Mouse (Mus musculus): Measurements from ENCODE around the gene Pde8b. TPM values are rescaled to one million over a fixed set of nuclear protein-coding genes. Genes with fewer than 3 reads are reported as not detected.

Gene Pde8b
- polyA plus RNA-seq, 1 experiment from 2014 or later, result 2.5 TPM

DNA sequence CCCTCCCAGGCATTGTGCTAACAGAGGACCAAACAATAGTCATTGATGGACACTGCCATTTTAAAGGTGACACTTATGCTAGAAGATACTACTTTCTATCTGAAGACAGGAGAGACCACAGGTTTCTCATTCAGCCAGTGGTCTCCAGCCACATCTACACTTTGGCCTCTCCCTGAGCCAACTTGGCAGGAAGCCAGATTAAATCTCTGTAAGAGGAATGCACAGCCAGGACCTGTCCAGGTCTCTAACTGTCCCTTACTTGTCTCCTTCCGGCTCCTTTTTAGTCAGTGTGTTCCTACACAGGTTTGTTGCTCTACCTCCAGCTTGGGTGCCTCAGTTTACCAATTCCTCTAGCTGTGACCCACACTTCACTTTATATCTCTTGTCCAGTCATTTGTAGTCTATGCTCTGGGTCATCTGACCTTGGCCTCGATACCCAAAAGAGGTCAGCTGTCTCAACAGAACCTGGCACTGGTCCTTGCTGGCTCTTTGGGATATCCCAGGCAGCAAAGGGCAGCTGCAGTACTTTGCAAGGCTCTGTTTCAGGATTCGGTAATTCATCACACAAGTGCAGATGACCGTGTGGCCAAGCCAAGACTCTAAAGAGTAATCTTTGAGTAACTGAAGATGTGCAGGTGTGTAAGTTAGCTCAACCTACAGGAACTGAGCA is 124.5 kb downstream of the Pde8b start:
- TF ChIP-seq EP300 (optimal IDR thresholded peaks at IDR 0.05) (no peak), CTCF (IDR thresholded peaks at IDR 0.05; ENCODE audit: low read depth) (no peak)
- 88% methylated on average over 4 of the region's 4 CpGs for WGBS
- no peaks in the 10 kb centered on the region for H3K4me1 ChIP-seq (replicated peaks; ENCODE audit: control insufficient read depth, insufficient read depth)

DNA sequence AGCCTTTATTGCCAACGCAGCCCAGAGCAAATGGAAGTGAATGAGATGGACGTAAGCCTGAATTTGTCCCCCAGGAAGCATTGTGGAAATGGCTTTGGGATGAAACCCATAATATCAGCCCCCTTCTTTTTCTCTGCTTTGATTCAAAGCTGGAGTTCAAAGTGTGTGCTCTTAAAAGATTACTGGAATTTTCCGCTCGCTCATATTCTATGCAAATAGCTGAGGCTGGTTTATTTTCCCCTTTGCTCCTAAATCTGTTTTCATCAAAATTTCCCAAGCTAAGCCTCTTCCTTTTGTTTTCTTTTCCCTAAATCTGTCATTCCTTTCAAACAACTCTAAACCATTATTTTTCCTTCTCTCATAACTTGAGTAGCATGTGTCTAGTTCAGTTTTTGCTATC is 129.6 kb downstream of the Pde8b start:
- no peak overlapping the region for H3K9ac ChIP-seq (ENCODE audit: low read length)
- no peak overlapping the region for H3K4me2 ChIP-seq (replicated peaks; ENCODE audit: low read depth)
- no peaks in the 10 kb centered on the region for H3K36me3 ChIP-seq (ENCODE audit: control insufficient read depth, insufficient read depth, low read length)
- no peaks in the 10 kb centered on the region for H3K27me3 ChIP-seq (ENCODE audit: control insufficient read depth, insufficient read depth, low read length)
- TF ChIP-seq EP300 (optimal IDR thresholded peaks at IDR 0.05) (no peak), CTCF (IDR thresholded peaks at IDR 0.05; ENCODE audit: low read depth) (no peak)
- no peak overlapping the region for H3K27ac ChIP-seq (replicated peaks)
- no peaks in the 10 kb centered on the region for H3K4me1 ChIP-seq (replicated peaks; ENCODE audit: control insufficient read depth, insufficient read depth)
- no peak overlapping the region for H3K4me3 ChIP-seq (ENCODE audit: low read depth, low read length)
- WGBS, result 74% methylated on average over 4 of the region's 4 CpGs
- no peak for ATAC-seq (ENCODE audit: low FRiP score, low TSS enrichment)
- no peak for DNase-seq (ENCODE audit: low spot score)
- no peaks in the 10 kb centered on the region for H3K9me3 ChIP-seq (ENCODE audit: control insufficient read depth, low read length)

More for the DNA sequence above, 124.5 kb downstream of the Pde8b start:
- H3K27ac ChIP-seq (replicated peaks), result no peak overlapping the region
- no peaks in the 10 kb centered on the region for H3K27me3 ChIP-seq (ENCODE audit: control insufficient read depth, insufficient read depth, low read length)
- DNase-seq (ENCODE audit: low spot score) (no peak), ATAC-seq (ENCODE audit: low FRiP score, low TSS enrichment) (no peak)
- no peak overlapping the region for H3K4me2 ChIP-seq (replicated peaks; ENCODE audit: low read depth)
- no peaks in the 10 kb centered on the region for H3K36me3 ChIP-seq (ENCODE audit: control insufficient read depth, insufficient read depth, low read length)
- H3K9me3 ChIP-seq (ENCODE audit: control insufficient read depth, low read length), result no peaks in the 10 kb centered on the region
- H3K9ac ChIP-seq (ENCODE audit: low read length), result no peak overlapping the region
- H3K4me3 ChIP-seq (ENCODE audit: low read depth, low read length), result no peak overlapping the region

DNA sequence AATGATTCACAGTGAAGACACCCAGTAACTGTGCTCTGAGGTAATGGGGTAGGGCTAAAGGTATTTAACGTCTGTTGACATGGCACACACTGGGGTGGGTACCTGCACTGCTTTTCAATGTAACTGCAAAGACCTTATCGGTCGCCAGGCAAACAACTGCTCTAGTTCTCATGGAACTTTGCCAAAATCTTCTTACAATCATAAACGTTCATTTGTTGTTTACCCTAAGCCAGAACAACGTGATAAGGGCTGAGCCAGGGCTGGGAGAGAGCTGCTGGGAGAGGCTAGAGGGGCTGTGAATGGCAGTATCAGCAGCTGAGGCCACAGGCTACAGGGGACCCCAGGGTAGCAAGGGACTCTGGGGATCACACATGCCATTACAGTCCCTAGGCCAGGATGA is 136.4 kb downstream of the Pde8b start:
- Histone ChIP-seq H3K27ac (replicated peaks) (0 out of 2 replicates have a peak overlapping the region, but pooled peaks have one; percentile 35), H3K9ac (ENCODE audit: low read length) (no peak overlapping the region), H3K4me2 (replicated peaks; ENCODE audit: low read depth) (no peak overlapping the region), H3K4me1 (replicated peaks; ENCODE audit: control insufficient read depth, insufficient read depth) (no peaks in the 10 kb centered on the region), H3K9me3 (ENCODE audit: control insufficient read depth, low read length) (no peaks in the 10 kb centered on the region), H3K27me3 (ENCODE audit: control insufficient read depth, insufficient read depth, low read length) (no peaks in the 10 kb centered on the region), H3K4me3 (ENCODE audit: low read depth, low read length) (no peak overlapping the region), H3K36me3 (ENCODE audit: control insufficient read depth, insufficient read depth, low read length) (no peaks in the 10 kb centered on the region)
- 16% methylated on average over 5 of the region's 5 CpGs for WGBS
- TF ChIP-seq CTCF (IDR thresholded peaks at IDR 0.05; ENCODE audit: low read depth) (no peak), EP300 (optimal IDR thresholded peaks at IDR 0.05) (no peak)
- peak; percentile 73 for DNase-seq (ENCODE audit: low spot score)
- peak; percentile 99 for ATAC-seq (ENCODE audit: low FRiP score, low TSS enrichment)

DNA sequence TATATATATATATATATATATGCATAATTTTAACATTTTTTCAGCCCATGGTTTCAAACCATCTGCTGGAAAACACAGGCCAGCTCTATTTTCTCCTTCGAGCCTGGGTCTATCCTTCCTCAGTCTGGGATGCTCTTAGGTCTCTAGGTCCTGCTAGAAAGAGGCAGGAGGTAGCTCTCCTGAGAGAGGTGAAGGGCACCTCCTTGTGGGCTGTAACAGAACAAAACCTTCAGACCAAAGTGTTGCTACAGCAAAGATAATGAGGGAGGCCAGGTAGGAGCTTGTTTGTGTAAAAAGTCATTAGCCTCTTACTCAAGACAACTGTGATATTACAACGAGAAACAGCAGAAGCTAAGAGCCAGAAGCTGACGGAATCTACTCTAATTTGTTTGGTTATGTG is 140.6 kb downstream of the Pde8b start:
- DNase-seq (ENCODE audit: low spot score), result no peak

DNA sequence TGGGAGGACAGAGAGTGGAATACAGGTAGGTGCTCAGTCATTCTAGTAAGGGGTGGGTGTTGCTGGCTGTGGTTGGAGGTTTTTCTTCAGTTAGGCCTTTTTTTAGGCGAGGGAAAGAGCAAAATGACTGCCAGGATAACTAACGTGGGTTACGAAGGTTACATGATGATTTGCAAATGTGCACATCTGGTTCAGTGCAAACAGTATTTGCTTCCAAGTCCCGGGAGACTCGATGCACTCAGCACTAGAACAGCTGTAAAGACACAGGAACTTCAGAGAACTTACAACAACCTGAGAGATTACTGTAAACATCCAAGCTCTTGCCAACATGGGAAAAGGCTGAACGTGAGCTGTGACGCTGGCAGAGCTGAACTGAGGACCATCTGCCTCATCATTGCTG is 142.1 kb downstream of the Pde8b start:
- DNase-seq (ENCODE audit: low spot score), result no peak
- H3K27me3 ChIP-seq (ENCODE audit: control insufficient read depth, insufficient read depth, low read length), result no peaks in the 10 kb centered on the region

More for the DNA sequence above, 140.6 kb downstream of the Pde8b start:
- WGBS, result 44% methylated on average over 3 of the region's 3 CpGs
- H3K36me3 ChIP-seq (ENCODE audit: control insufficient read depth, insufficient read depth, low read length), result no peaks in the 10 kb centered on the region
- no peaks in the 10 kb centered on the region for H3K9me3 ChIP-seq (ENCODE audit: control insufficient read depth, low read length)
- no peaks in the 10 kb centered on the region for H3K27me3 ChIP-seq (ENCODE audit: control insufficient read depth, insufficient read depth, low read length)
- TF ChIP-seq CTCF (IDR thresholded peaks at IDR 0.05; ENCODE audit: low read depth) (peak; percentile 60), EP300 (optimal IDR thresholded peaks at IDR 0.05) (no peak)
- ATAC-seq (ENCODE audit: low FRiP score, low TSS enrichment), result no peak
- no peak overlapping the region for H3K4me2 ChIP-seq (replicated peaks; ENCODE audit: low read depth)
- no peak overlapping the region for H3K27ac ChIP-seq (replicated peaks)
- no peaks in the 10 kb centered on the region for H3K4me1 ChIP-seq (replicated peaks; ENCODE audit: control insufficient read depth, insufficient read depth)
- no peak overlapping the region for H3K9ac ChIP-seq (ENCODE audit: low read length)
- no peak overlapping the region for H3K4me3 ChIP-seq (ENCODE audit: low read depth, low read length)

DNA sequence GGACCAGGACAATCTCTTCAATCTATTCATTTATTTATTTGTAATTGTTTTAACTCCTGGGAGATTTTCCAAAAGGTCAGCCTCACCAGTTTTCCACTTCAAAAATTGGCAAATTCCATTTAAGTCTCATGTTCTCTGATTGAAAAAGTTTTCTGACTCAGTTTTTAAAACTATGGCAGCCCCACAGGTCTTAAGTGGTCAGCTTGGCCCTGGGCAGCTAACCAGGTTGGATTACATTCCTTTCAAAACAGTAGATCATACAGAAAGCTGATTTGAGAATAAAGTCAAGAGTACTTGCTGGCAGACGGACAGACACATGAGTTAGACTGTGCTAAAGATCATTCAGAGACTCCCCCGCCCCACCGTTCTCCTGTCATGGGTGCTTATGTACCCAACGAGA is 145.3 kb downstream of the Pde8b start:
- Histone ChIP-seq H3K4me3 (ENCODE audit: low read depth, low read length) (no peak overlapping the region), H3K27ac (replicated peaks) (no peak overlapping the region), H3K36me3 (ENCODE audit: control insufficient read depth, insufficient read depth, low read length) (no peaks in the 10 kb centered on the region), H3K27me3 (ENCODE audit: control insufficient read depth, insufficient read depth, low read length) (no peaks in the 10 kb centered on the region), H3K4me2 (replicated peaks; ENCODE audit: low read depth) (no peak overlapping the region), H3K9me3 (ENCODE audit: control insufficient read depth, low read length) (no peaks in the 10 kb centered on the region), H3K4me1 (replicated peaks; ENCODE audit: control insufficient read depth, insufficient read depth) (no peaks in the 10 kb centered on the region), H3K9ac (ENCODE audit: low read length) (no peak overlapping the region)
- TF ChIP-seq CTCF (IDR thresholded peaks at IDR 0.05; ENCODE audit: low read depth), result no peak
- no peak for TF ChIP-seq EP300 (optimal IDR thresholded peaks at IDR 0.05)
- WGBS, result 66% methylated on average over 4 of the region's 4 CpGs
- DNase-seq (ENCODE audit: low spot score) (no peak), ATAC-seq (ENCODE audit: low FRiP score, low TSS enrichment) (no peak)

More for the DNA sequence above, 142.1 kb downstream of the Pde8b start:
- Histone ChIP-seq H3K9me3 (ENCODE audit: control insufficient read depth, low read length) (no peaks in the 10 kb centered on the region), H3K4me2 (replicated peaks; ENCODE audit: low read depth) (no peak overlapping the region), H3K36me3 (ENCODE audit: control insufficient read depth, insufficient read depth, low read length) (no peaks in the 10 kb centered on the region), H3K9ac (ENCODE audit: low read length) (no peak overlapping the region), H3K4me1 (replicated peaks; ENCODE audit: control insufficient read depth, insufficient read depth) (no peaks in the 10 kb centered on the region), H3K27ac (replicated peaks) (no peak overlapping the region), H3K4me3 (ENCODE audit: low read depth, low read length) (no peak overlapping the region)
- no peak for ATAC-seq (ENCODE audit: low FRiP score, low TSS enrichment)
- 45% methylated on average over 7 of the region's 7 CpGs for WGBS
- TF ChIP-seq EP300 (optimal IDR thresholded peaks at IDR 0.05) (no peak), CTCF (IDR thresholded peaks at IDR 0.05; ENCODE audit: low read depth) (no peak)

Measured in stomach, postnatal 0 days (tissue).